Mouse (Mus musculus): ENCODE results near the gene Gga1. TPM values are rescaled to one million over a fixed set of nuclear protein-coding genes. Genes with fewer than 3 reads are reported as not detected.

The Gga1 gene
- total RNA-seq, 2 experiments from 2014 or later = 64.8 to 68.2 TPM

- no peak overlapping the region for H3K4me3 ChIP-seq
These were observed 31.4 kb downstream of the Gga1 start for GRCm38 (mm10) chr15:78908399-78908798.

GRCm38 (mm10) chr15:78908982-78909381 is 32.0 kb downstream of the Gga1 start:
- H3K27ac ChIP-seq = no peak overlapping the region

More at GRCm38 (mm10) chr15:78908399-78908798, 31.4 kb downstream of the Gga1 start:
- no peak overlapping the region for H3K27ac ChIP-seq
- intact Hi-C loops (cut with DNase I) = no loop called here
- no peak for DNase-seq (ENCODE audit: extremely low spot score in 1 of 2, low spot score in 2 of 2)
- TF ChIP-seq CTCF (IDR thresholded peaks at IDR 0.05) = no peak

GRCm38 (mm10) chr15:78912040-78912439 is 35.0 kb downstream of the Gga1 start:
- Histone ChIP-seq H3K27ac (no peak overlapping the region), H3K4me3 (no peak overlapping the region)
- intact Hi-C loops (cut with DNase I) = no loop called here
- peak; percentile 44 for TF ChIP-seq CTCF (IDR thresholded peaks at IDR 0.05)
- DNase-seq (ENCODE audit: extremely low spot score in 1 of 2, low spot score in 2 of 2) = no peak

More at GRCm38 (mm10) chr15:78908982-78909381, 32.0 kb downstream of the Gga1 start:
- no peak for DNase-seq (ENCODE audit: extremely low spot score in 1 of 2, low spot score in 2 of 2)
- no peak for TF ChIP-seq CTCF (IDR thresholded peaks at IDR 0.05)
- H3K4me3 ChIP-seq = no peak overlapping the region
- intact Hi-C loops (cut with DNase I) = no loop called here

GRCm38 (mm10) chr15:78913632-78914090 is 36.7 kb downstream of the Gga1 start, which contains the start of gene Pdxp:
TSS of gene Pdxp (plus strand) at chr15:78913919.
- no peak for TF ChIP-seq CTCF (IDR thresholded peaks at IDR 0.05)
- intact Hi-C loops (cut with DNase I) = loop anchor here (2.0 kb wide), 1 partner anchor 15 kb away; no protein-coding TSS in a partner anchor

DNA sequence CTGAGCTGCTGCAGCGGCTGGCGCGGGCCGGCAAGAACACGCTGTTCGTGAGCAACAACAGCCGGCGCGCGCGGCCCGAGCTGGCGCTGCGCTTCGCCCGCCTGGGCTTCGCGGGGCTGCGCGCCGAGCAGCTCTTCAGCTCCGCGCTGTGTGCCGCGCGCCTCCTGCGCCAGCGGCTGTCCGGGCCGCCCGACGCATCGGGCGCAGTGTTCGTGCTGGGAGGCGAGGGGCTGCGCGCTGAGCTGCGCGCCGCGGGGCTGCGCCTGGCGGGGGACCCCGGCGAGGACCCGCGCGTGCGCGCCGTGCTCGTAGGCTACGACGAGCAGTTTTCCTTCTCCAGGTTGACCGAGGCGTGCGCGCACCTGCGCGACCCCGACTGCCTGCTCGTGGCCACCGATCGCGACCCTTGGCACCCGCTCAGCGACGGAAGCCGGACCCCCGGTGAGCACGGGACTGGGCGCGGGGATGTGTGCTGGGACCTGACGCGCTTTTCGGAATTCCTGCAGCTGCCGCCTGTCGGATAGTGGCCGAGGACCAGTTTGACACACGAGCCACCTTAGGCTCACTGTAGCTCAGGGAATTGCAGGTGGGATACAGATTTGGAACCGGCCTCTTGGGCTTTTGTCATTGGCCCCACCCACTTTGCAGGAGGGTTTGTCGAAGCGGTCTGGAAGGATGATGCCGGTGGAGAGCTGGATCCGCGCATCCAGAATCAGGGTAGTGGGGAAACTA is 37.3 kb downstream of the Gga1 start:
- DNase-seq (ENCODE audit: extremely low spot score in 1 of 2, low spot score in 2 of 2) = peak; percentile 58 to 68
- peak overlapping the region; percentile 70 for H3K4me3 ChIP-seq
- intact Hi-C loops (cut with DNase I) = loop anchor here (2.0 kb wide), 1 partner anchor 15 kb away; no protein-coding TSS in a partner anchor
- peak overlapping the region; percentile 89 for H3K27ac ChIP-seq
- TF ChIP-seq CTCF (IDR thresholded peaks at IDR 0.05) = no peak

More at GRCm38 (mm10) chr15:78913632-78914090, 36.7 kb downstream of the Gga1 start, which contains the start of gene Pdxp:
- H3K27ac ChIP-seq = peak within 1 kb of the TSS; percentile 89
- peak; percentile 95 to 97 for DNase-seq (ENCODE audit: extremely low spot score in 1 of 2, low spot score in 2 of 2)
- H3K4me3 ChIP-seq = peak within 1 kb of the TSS; percentile 70

DNA sequence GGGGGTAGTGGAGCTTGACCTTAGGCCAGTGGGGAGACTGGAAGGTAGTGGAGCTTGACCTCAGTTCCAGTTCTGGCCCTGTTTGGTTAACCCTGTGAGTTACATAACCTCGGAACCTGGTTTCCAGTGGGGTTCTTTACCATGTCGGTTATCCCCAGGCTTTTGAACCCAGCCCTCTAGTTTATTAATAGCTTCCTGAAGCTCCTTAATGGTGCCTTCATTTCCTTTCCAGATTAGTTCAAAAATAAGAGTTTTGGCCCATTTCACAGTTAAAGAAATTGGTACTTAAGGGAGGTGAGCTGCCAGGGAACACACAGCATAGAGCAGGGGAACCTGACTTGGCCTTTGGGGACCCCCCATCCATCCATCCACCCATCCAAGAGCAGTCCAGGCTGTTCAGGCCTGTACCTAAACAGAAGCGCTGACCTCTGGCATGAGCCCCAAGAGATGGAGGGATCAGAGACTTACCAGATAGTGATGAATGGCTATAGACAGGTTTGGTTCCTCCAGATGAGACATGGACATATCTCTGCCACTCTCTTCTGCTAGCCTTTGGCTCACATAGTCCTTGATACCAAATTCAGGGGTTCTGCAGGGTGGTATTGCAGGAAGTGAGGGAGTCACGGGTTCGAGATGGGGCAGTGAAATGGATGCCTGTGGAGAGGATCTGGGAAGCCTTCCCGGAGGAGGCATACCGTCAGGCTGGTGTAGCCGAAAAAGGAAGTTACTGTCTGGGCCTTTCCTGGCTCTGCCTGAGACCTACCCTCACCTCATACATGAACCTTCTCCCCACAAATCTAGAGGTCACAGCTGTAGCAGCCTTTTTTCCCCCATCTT is 38.1 kb downstream of the Gga1 start:
- no peak for DNase-seq (ENCODE audit: extremely low spot score in 1 of 2, low spot score in 2 of 2)
- intact Hi-C loops (cut with DNase I) = loop anchor here (1.0 to 5.0 kb wide), 3 partner anchors 14 to 157 kb away; no protein-coding TSS in a partner anchor
- peak overlapping the region; percentile 89 for H3K27ac ChIP-seq
- H3K4me3 ChIP-seq = peak overlapping the region; percentile 70
- no peak for TF ChIP-seq CTCF (IDR thresholded peaks at IDR 0.05)

GRCm38 (mm10) chr15:78915660-78916017 is 38.6 kb downstream of the Gga1 start:
- H3K4me3 ChIP-seq = peak overlapping the region; percentile 70
- peak; percentile 84 for TF ChIP-seq CTCF (IDR thresholded peaks at IDR 0.05)
- H3K27ac ChIP-seq = peak overlapping the region; percentile 89
- DNase-seq (ENCODE audit: extremely low spot score in 1 of 2, low spot score in 2 of 2) = peak; percentile 63 to 73
- intact Hi-C loops (cut with DNase I) = loop anchor here (1.0 to 5.0 kb wide), 3 partner anchors 13 to 157 kb away; no protein-coding TSS in a partner anchor

- H3K4me3 ChIP-seq = peak overlapping the region; percentile 70
- TF ChIP-seq CTCF (IDR thresholded peaks at IDR 0.05) = no peak
- peak in 1 of 2 experiments; percentile 42 for DNase-seq (ENCODE audit: extremely low spot score in 1 of 2, low spot score in 2 of 2)
- peak overlapping the region; percentile 66; the same call in 1 of the 2 replicates for H3K27ac ChIP-seq
- intact Hi-C loops (cut with DNase I) = loop anchor here (5.0 kb wide), 1 partner anchor 156 kb away; no protein-coding TSS in a partner anchor
These were observed 39.2 kb downstream of the Gga1 start for GRCm38 (mm10) chr15:78916052-78916826.

DNA sequence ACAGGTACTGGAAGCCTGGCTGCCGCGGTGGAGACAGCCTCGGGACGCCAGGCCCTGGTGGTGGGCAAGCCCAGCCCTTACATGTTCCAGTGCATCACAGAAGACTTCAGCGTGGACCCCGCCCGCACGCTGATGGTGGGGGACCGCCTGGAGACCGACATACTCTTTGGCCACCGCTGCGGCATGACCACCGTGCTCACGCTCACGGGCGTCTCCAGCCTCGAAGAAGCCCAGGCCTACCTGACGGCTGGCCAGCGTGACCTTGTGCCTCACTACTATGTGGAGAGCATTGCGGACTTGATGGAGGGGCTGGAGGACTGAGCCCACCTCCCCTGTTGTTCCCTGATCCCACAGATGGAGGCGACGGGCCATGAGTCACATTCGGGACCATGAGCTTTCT is 41.1 kb downstream of the Gga1 start:
- no peak for DNase-seq (ENCODE audit: extremely low spot score in 1 of 2, low spot score in 2 of 2)
- intact Hi-C loops (cut with DNase I) = loop anchor here (5.0 kb wide), 1 partner anchor 154 kb away; no protein-coding TSS in a partner anchor
- H3K27ac ChIP-seq = no peak overlapping the region
- no peak for TF ChIP-seq CTCF (IDR thresholded peaks at IDR 0.05)
- no peak overlapping the region for H3K4me3 ChIP-seq

DNA sequence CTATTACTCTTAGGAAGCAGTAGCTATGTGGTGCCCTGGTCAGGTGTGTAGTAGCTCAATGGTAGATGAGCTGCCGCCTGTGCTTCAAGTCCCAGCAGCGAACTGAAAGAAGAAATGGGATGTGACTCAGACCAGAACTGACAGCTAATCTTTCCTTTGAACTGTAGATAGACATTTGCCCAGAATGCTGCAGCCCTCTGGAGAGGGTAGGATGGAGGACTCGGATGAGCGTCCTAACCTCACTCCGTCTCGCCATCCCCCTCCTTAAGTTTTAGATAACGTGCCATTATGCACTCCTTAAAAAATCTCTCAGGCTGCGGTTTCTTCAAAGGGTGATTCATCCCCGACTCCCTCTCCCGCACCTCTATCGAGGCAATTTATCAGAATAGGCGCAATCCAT is 42.9 kb downstream of the Gga1 start:
- Histone ChIP-seq H3K27ac (no peak overlapping the region), H3K4me3 (no peak overlapping the region)
- no peak for TF ChIP-seq CTCF (IDR thresholded peaks at IDR 0.05)
- intact Hi-C loops (cut with DNase I) = loop anchor here (5.0 kb wide), 1 partner anchor 152 kb away; no protein-coding TSS in a partner anchor
- no peak for DNase-seq (ENCODE audit: extremely low spot score in 1 of 2, low spot score in 2 of 2)

DNA sequence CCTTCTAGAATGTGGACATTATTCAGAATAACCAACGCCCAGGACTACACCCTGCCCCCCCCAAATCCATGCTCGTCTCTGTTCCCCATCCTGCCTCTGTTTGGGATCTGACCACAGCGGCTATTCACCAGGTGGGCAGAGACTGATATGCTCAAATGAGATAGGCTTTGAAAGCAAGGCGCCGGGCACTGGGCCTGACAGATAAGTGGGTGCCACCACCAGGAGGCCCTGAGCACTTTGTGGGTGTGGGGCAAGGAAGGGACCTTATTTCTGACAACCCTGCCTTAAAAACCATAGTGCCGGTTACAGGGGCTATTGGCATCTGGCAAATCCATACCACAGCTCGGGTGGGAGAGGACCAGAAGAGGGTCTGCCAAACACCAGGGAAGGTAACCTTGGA is 45.7 kb downstream of the Gga1 start:
- H3K27ac ChIP-seq = no peak overlapping the region
- intact Hi-C loops (cut with DNase I) = no loop called here
- H3K4me3 ChIP-seq = no peak overlapping the region
- no peak for TF ChIP-seq CTCF (IDR thresholded peaks at IDR 0.05)
- DNase-seq (ENCODE audit: extremely low spot score in 1 of 2, low spot score in 2 of 2) = no peak
